Mouse (Mus musculus): ENCODE measurements around the gene Gpam. TPM values are rescaled to one million over a fixed set of nuclear protein-coding genes. Genes with fewer than 3 reads are reported as not detected.

Gene Gpam
- total RNA-seq, 2 experiments from 2014 or later: 0.38 to 1.9 TPM

DNA sequence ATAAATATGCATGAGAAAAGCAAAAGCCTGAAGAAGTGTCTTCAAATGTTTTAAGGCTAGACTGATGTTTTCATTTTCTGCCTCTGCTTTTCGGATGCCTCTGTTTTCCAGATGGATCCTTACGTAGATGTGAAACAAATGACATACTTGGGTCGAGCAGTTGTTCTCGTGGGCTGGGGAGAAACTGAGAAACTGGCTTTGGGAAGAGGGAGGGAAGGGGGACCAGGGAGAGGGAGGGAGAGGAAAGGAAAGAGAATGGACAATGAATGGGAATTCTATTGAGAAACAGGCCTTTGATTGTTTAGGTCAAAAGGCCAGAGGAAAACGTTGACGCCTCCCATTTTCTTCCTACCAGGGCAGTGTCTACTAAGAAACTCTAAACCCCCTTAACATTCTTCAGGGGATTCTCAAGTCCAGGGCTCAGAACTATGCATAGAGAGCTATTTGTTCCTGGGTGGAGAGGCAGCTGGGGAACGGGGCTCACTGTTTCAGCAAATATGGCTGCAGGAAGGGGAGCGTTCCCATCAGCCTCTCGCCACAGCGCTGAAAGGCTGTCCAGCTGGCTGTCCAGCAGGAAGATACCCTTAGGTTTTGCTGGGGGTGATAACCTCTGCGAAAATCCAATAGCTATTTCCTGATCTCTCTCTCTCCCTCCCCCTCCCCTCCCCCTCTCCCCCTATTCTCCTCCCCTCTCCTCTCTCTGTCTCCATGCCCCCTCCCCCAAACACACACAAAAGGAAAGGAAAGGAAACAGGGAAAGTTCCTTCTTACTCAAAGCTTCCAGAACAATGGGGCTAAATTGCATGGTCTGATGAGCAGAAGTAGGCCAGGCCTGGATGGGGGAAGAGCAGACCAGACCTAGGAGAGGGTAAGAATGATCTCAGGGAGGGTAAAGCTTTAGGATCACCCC, 16.6 kb upstream of the Gpam start:
- no peak for ATAC-seq (replicated peaks; ENCODE audit: low FRiP score, poor library complexity, severe bottlenecking)

DNA sequence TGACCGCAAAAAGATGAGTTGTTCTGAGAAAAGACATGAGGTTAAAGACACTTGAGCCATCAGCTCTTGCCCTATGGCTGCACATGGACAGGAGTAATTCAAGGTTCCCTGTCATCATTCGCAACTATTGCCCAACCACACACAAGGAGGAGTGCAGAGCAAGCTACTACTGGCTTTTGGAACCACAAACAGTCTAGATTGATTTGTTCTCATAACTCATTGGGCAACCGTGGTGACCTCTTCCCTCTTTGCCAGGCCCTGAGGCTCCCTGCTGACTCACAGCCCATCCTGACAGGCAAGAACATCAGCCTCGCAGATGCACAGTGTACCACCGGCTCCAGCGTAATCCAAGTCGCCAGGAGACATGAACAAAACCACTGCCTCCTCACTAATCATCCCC, 12.3 kb upstream of the Gpam start:
- ATAC-seq (replicated peaks; ENCODE audit: low FRiP score, poor library complexity, severe bottlenecking): no peak

DNA sequence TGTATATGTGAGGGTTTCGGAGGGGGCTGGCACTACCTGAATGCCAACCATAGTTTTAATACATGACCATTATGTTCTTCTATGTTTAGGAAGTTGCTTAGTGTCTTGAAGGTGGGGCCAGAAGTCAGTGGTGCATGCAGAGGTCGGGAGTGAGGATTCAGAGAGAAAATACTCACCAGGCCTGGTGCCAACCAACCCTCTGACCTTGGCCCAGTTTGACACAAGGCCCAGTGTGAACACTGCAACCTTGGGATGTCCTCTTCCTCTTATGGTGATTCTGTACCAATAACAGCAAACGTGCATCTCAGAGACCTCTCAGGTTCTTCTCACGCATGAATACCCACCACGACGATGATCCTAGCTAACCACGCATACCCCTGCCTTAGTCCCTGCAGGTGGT, 11.5 kb upstream of the Gpam start:
- ATAC-seq (replicated peaks; ENCODE audit: low FRiP score, poor library complexity, severe bottlenecking): no peak

DNA sequence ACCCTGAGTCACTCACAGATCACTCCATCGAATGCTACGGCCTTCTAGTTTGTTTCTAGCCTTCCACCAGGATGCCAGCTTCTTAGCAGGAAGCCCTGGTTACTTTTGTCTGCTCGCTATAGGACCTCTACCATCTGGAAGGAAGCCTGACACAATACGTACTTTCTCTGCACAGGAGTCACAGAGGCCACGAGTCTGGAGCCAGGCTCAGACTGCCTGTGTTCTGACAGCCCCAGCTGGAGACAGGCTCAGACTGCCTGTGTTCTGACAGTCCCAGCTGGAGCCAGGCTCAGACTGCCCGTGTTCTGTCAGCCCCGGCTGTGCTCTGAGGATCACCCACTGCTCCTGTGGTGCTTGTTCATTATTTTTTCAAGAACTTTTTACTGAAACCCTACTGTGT, 10.8 kb upstream of the Gpam start:
- no peak for ATAC-seq (replicated peaks; ENCODE audit: low FRiP score, poor library complexity, severe bottlenecking)

DNA sequence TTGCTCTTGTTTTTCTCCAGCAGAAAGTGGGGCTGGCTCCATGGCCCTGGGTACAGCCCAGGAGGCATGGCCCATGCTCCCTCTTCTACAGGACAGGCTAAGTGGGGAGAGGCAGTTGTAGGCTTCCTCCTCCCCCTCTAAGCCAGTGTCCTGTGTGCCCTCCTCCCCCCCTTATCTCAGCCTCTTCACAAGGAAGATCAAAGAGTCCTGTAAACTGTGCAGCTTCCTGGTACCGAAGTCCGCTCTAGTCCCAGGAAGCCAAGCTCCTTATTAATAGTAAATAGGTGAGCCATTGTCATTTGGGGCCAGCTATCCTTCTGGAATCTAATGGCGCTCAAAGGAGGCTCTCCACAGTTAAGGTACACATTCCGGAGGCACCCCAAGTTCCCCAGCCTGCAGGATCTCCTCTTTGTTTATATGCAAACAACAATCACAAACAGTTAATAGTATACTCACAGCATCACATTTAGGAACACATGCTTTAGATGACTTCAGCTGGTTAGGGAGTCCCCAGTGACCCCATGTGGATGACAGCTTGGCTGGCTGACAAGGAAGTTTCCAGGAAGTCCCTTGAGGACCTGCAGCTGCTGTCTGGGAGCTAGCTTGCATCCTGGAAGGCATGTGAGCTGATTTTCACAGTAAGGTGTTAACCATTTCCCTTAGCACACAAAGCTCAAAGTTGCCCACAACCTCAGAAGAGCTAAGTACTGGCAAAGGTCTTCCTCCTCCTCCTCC, 9.8 kb upstream of the Gpam start:
- ATAC-seq (replicated peaks; ENCODE audit: low FRiP score, poor library complexity, severe bottlenecking): no peak

DNA sequence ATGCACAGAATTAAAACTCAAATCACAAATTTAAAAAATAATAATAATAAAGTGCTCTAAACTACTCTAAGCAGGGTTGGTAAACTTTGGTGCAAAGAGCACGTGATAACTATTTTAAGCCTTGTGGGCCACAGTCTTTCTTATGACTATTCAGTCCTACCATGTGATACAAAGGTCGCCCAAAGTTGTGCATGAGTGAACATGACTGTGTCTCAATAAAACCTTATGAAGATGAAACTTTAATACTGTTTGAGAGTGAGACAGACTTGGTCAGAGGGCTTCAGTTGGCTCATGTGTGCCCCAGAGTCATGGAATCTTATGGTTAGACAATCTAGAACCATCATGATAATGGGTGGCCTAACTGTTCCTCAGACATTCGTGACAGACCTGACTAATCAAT, 8.9 kb upstream of the Gpam start:
- ATAC-seq (replicated peaks; ENCODE audit: low FRiP score, poor library complexity, severe bottlenecking): no peak

DNA sequence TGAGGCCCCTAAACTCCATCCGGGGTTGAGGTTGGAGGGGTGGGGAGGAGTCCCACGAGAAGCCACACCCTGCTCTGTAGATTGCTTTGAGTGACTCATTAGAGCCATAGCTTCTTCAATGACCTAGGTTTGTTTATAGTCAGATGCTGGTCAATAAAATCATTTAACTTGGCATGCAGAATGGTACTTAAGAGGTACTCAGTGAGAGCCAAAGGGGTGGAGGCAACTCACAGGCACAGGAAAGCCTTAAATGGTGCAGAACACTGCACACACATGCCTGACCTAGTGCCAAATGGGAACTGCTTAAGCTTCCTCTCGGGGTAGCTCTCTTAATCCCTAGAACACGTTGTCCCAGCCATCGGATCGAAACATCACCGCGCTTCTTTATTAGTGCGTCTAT, 7.5 kb upstream of the Gpam start:
- ATAC-seq (replicated peaks; ENCODE audit: low FRiP score, poor library complexity, severe bottlenecking): no peak

DNA sequence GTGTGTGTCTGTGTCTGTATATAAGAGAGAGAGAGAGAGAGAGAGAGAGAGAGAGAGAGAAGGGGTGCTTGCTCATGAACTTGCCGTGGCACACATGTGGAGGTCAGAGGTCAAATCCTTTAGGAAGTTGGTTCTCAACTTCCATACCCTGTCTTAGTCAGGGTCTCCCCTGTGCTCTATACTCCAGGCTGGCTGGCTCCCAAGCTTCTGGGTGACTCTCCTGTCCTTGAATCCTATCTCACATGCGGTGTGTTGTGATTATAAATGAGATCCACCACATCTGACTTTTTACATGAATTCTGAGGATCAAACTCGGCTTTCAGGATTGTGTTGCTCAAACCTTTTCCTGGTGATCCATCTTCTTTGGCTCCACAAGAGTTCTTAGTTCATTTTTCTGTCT, 5.4 kb upstream of the Gpam start:
- no peak for ATAC-seq (replicated peaks; ENCODE audit: low FRiP score, poor library complexity, severe bottlenecking)

DNA sequence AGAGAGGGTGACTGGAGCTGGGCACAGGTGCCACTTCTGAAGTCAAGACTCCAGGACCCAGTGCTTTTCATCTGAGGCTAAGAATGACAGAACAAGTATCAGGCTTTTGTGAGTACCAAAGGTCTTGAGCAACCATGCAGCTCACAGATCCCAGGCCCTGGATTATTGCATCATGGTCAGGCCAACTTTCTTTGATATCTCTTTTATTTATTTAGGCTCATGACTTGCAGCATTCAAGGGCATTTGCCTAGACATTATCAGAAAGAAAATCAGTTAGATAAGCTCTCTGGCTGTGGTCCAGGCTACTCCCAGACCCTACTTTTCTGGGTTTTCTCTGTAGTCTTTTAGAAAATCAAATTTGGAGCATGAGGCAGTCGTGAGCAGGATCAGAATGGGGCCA, 4.7 kb upstream of the Gpam start:
- no peak for ATAC-seq (replicated peaks; ENCODE audit: low FRiP score, poor library complexity, severe bottlenecking)

DNA sequence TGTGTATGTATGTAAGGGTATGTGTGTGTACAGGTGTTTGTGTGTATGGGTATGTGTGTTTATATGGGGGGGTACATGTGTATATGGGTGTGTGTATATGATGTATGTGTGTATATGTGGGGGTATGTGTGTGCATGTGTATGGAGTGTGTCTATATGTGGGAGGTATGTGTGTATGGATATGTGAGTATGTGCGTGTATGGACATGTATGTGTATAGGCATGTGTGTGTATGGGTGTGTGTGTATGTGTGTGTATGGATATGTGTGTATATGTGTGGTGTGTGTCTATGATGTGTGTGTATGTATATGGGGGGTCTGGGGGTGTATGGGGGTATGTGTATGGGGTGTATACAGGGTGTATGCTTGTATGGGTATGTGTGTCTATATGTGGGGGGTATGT, 1.4 kb upstream of the Gpam start:
- ATAC-seq (replicated peaks; ENCODE audit: low FRiP score, poor library complexity, severe bottlenecking): no peak

DNA sequence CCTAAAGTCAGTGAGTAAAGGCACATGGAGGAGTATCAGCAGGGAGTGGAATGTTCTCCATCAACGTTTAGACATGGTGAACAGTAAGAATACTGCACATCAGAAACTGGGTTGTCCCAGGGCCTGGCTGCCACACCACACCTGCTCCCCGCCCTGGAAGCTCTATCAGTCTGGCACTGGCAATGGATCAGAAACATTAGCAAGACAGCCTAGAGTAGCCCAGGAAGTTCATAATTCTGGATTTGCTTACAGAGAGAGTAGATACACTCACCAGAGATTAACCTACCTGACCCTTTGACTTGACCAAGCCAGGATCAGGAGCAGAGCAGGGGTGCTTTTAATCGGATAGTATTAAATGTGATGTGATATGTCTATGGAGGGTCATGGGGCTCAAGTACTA, 1.6 kb downstream of the Gpam start:
- ATAC-seq (replicated peaks; ENCODE audit: low FRiP score, poor library complexity, severe bottlenecking): no peak

DNA sequence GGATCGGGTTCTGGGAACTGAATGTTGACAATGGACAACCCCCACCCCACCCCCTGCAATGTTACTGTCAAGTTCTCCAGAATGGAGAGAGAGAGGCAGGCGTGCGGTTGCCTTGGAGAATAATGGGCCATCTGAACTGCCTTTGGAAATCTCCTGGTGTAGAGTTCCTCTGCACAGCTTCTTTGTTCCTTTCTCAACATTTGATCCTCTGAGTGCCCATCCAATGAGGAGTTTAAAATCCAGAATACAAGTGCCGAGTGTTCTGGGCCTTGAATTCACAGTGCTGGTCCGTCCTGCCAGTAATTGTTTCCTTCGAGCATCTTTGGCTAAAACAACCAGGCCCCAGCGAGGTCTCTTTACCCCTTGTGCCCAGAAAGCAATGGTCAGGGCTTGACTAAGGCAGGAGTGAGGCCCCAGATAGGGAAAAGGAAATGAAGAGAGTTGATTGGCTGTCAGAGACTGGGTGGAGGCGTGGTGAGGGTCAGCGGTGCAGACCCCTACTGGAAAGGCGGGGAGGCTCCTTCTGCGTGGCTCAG, 4.0 kb downstream of the Gpam start:
- no peak for ATAC-seq (replicated peaks; ENCODE audit: low FRiP score, poor library complexity, severe bottlenecking)

DNA sequence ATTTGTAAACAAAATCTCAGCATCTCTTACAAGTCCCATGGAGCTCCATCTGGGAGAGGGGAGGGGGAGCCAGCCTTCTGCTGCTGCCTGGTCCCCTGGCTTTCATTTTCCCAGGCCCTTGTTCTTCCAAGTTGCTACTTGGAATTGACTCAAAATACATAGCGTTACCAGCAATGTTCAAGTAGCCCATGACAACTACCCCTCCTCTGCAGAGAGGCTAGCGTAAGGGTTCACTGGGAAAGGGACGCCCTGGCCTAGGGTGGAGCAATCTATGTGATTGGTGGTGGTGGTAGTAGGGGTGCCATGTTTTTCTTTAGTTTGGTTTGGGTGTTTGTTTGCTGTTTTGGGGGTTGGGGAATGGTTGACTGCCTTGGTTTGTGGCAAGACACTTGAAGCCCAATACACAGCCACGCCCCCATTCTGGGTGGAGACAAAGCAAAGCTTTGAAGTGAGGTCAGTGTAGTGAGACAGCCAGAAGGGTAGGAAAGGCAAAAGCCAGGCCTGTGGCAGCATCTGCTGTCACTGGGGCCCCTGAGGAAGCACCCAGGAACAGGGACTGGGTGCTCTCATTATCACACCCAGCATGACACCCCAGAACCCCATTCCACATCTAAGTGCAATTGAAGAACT, 4.6 kb downstream of the Gpam start:
- no peak for ATAC-seq (replicated peaks; ENCODE audit: low FRiP score, poor library complexity, severe bottlenecking)

DNA sequence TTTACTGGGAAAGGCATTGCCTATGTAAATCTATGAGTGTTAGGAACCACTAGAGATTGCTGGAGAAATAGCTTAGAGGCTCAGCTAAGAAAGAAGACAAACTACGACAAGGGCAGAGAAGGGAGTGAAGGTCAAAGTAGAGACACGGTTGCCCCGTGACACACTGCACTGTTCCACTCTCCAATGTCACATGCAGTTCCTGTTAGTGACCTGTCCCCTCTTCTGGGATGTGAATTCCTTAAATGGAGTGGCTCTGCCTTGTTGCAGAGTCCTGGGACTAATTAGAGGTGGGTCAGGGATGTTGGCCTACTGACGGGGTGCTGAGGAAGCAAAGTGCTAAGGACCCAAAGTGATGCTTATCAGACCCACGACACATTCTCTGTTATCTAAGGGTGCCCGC, 5.2 kb downstream of the Gpam start:
- ATAC-seq (replicated peaks; ENCODE audit: low FRiP score, poor library complexity, severe bottlenecking): no peak

DNA sequence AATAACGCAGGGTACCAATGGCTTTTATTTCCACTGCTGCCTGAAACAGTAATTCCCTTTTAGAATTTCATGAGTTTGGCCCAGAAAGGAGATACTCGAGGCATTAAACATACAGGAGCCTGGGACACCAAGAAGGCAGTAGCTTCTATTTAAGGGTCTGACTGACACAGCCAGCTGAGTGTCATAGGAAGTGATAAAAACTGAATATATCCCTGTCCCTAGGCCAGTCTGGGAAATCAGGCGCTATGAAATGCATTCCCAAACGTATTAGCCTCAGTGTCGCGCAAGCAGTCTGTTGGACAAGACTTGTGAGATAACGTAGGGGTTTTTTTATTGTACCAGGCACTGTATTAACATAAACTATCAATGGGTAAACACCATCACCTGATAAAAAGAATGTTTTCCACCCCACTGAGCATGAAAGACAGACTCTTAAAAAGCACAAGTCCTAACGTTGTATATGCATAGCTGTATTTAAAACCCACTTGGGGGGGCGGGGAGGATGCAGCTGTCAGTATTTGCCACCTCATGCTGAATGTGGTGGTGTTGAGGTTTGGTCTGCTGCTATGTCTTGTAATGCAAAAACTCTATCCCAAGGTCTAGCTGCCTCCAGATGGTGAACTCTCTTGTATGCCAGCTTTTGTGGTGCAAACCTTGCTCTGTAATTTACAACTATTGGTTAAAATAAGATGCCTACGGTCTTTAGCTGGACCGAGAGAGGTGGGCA, 6.4 kb downstream of the Gpam start:
- no peak for ATAC-seq (replicated peaks; ENCODE audit: low FRiP score, poor library complexity, severe bottlenecking)

DNA sequence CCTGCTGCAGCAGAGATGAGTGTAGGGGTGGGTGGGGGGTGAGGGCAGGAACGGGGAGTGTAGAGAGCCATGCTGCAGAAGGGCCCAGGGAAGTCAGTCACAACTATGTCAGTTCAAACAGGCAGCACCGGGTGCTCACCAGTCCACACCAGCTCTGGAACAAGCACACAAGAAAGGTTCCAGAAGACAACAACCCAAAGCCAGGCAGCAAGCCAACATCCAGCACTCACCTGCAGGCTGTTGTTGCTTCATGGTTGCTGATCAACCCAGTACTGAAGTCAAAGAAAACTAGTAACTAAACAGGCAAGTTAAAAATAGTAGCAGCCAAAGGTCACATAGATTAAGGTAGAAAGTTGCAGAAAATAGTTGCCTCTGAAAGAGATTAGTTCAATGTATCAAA, 7.5 kb downstream of the Gpam start:
- no peak for ATAC-seq (replicated peaks; ENCODE audit: low FRiP score, poor library complexity, severe bottlenecking)

DNA sequence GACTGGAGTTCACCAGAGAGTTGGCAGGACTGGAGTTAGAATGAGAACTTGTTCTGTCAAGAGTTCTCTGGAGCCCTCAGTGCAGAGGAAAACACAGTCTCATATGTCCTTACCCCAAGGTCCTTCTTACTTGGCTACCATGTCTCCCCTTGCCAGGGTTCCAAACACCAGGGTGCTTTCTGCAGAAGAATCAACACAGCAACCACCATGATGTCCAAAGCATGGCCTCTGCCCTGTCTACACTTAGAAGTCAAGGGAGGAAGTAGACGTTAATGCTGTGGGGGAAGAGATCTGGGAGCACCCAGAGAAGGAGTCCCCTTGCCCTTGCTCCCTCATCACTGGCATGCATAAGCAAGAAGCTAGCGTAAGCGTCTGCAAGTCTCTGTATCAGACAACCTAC, 9.0 kb downstream of the Gpam start:
- ATAC-seq (replicated peaks; ENCODE audit: low FRiP score, poor library complexity, severe bottlenecking): no peak

DNA sequence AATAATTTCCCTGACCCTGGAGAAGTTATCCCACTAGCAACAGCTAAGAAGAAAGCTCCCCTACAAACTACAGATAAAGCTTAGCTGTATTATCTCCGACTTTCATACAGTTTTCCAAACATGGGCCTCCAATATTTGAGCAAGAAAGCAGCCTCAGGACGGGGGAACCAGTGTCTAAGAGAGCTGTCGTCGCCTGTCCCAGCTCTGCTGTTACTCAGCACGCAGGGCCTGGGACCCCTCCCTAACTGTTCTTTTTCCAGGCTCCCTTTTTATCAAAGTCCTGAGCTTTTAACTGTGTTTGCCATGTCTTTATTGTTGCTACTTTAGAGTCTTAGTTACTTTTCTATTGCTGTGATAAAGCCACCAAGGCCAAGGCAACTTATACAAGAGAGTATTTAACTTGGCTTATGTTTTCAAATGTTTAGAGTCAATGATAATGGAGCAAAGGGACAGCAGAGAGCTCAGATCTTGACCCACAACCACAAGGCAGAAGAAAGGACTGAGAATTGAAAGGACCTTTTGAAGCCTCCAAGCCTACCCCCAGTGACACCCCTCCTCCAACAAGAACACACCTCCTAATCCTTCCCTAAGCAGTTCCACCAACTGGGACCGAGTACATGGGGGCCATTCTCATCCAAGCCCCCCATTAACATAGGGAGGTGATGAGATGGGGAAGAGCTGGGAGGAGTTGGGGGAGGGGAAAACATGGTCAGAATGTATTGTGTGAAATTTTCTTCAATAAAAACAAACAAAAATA, 9.8 kb downstream of the Gpam start:
- ATAC-seq (replicated peaks; ENCODE audit: low FRiP score, poor library complexity, severe bottlenecking): no peak

DNA sequence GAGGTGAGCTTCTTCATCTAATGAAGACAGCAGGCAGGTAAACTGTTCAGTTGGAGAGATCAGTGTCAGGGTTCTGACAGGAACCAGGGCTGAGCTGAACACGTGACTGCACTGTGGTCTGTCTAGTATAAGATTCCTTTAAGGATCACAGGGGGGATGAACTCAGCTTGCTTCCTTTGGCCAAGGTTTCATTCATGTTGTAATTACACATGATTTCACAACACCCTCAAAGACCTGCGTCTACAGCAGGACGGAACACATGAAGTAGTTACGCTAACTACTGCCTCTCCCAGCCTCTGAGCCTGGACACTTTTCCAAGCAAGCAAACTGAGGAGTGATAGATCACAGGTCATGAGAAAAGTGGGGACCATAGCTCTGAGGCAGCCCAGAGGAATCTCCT, 11.5 kb downstream of the Gpam start:
- ATAC-seq (replicated peaks; ENCODE audit: low FRiP score, poor library complexity, severe bottlenecking): no peak
